Mouse (Mus musculus): ENCODE results near the gene Yrdc. TPM values are rescaled to one million over a fixed set of nuclear protein-coding genes. Genes with fewer than 3 reads are reported as not detected.

Yrdc gene
- polyA plus RNA-seq, 1 experiment from 2014 or later, result 27.3 TPM

DNA sequence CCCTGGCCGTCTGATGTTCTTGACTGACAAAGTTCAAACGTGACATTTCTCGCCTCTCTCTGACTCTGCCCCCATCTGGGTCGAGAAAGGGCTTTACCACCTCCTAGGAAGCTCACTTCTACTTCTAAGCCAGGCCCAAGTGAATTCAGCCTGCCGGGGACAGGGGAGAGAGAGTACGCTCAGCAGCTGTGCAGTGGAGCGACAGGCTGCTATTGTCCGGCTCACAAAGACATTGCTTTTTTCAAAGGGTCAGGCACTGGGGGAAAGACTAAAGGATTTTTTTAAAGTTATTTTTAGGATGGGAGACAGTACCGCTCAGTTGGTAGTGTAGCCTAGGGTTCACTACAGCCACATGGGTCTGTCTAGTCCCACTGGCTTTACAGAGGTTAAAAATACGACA lies 47.9 kb downstream of the Yrdc start:
- no peak for ATAC-seq
- H3K27ac ChIP-seq (ENCODE audit: low read length), result no peak overlapping the region

DNA sequence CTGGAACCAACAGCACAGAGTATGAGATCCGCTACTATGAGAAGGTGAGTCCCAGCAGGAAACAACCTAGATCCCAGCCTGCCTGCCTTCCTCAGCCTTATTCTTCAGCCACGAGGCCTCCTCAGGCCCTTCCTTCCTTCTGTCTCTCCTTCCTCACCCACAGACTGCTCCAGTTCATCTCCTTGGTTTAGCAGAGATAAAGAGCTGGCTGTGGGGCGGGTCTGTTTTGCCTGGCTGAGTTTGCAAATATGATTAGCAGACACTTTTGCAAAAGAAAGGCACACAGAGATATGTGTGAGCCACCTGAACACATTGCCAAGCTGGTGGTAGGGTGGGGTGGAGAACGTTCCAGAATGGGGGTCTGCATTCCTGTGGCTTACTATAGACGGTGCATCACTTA lies 49.4 kb downstream of the Yrdc start:
- H3K9ac ChIP-seq (ENCODE audit: low read depth, low read length), result no peak overlapping the region
- H3K36me3 ChIP-seq (ENCODE audit: control insufficient read depth, insufficient read depth, low read length), result no peaks in the 10 kb centered on the region
- 48% methylated on average over 5 of the region's 5 CpGs for WGBS
- H3K27me3 ChIP-seq (replicated peaks; ENCODE audit: control insufficient read depth, insufficient read depth, low read length), result peaks cover 15% of the 10 kb centered on the region
- 0 out of 2 replicates have a peak, but pooled peaks cover under 1% of the 10 kb centered on the region for H3K4me1 ChIP-seq (ENCODE audit: control insufficient read depth, insufficient read depth, low read length)
- H3K4me3 ChIP-seq (ENCODE audit: low read length), result no peak overlapping the region
- no peak overlapping the region for H3K27ac ChIP-seq (ENCODE audit: low read length)
- H3K4me2 ChIP-seq (ENCODE audit: low read depth, low read length), result no peak overlapping the region
- H3K9me3 ChIP-seq (ENCODE audit: control insufficient read depth, low read length), result no peaks in the 10 kb centered on the region
- no peak for ATAC-seq

More for the DNA sequence above, 47.9 kb downstream of the Yrdc start:
- Histone ChIP-seq H3K9ac (ENCODE audit: low read depth, low read length) (no peak overlapping the region), H3K27me3 (replicated peaks; ENCODE audit: control insufficient read depth, insufficient read depth, low read length) (peaks cover 27% of the 10 kb centered on the region), H3K4me1 (ENCODE audit: control insufficient read depth, insufficient read depth, low read length) (peaks cover 6% of the 10 kb centered on the region), H3K4me2 (ENCODE audit: low read depth, low read length) (no peak overlapping the region), H3K36me3 (ENCODE audit: control insufficient read depth, insufficient read depth, low read length) (no peaks in the 10 kb centered on the region), H3K4me3 (ENCODE audit: low read length) (no peak overlapping the region), H3K9me3 (ENCODE audit: control insufficient read depth, low read length) (no peaks in the 10 kb centered on the region)
- WGBS, result 65% methylated on average over 10 of the region's 10 CpGs

Other genes with a start within 250 kb of the Yrdc start
- not detected in 2 replicates for gene 3100002H09Rik, start 239.9 kb upstream of the Yrdc start, polyA plus RNA-seq (2015; fragmentation: Nextera tagmentation; extraction: Ambion mirVana)
- gene Pou3f1, start 193.9 kb upstream of the Yrdc start, polyA plus RNA-seq (2015; fragmentation: Nextera tagmentation; extraction: Ambion mirVana), result 0.04 TPM in 1 of 2 replicates, not detected in the other
- gene Utp11, start 157.1 kb upstream of the Yrdc start, polyA plus RNA-seq (2015; fragmentation: Nextera tagmentation; extraction: Ambion mirVana), result 51.8 and 58.6 TPM in 2 replicates
- 5.1 and 5.2 TPM in 2 replicates for gene Fhl3, start 150.0 kb upstream of the Yrdc start, polyA plus RNA-seq (2015; fragmentation: Nextera tagmentation; extraction: Ambion mirVana)
- 105 and 125 TPM in 2 replicates for gene Sf3a3, start 135.9 kb upstream of the Yrdc start, polyA plus RNA-seq (2015; fragmentation: Nextera tagmentation; extraction: Ambion mirVana)
- 27.0 and 27.5 TPM in 2 replicates for gene Inpp5b, start 108.8 kb upstream of the Yrdc start, polyA plus RNA-seq (2015; fragmentation: Nextera tagmentation; extraction: Ambion mirVana)
- 8.5 and 11.1 TPM in 2 replicates for gene Mtf1, start 48.6 kb upstream of the Yrdc start, polyA plus RNA-seq (2015; fragmentation: Nextera tagmentation; extraction: Ambion mirVana)
- 35.3 and 35.8 TPM in 2 replicates for gene 1110065P20Rik, start 517 bp downstream of the Yrdc start, polyA plus RNA-seq (2015; fragmentation: Nextera tagmentation; extraction: Ambion mirVana)
- 0.36 and 0.44 TPM in 2 replicates for gene Maneal, start 11.5 kb downstream of the Yrdc start, polyA plus RNA-seq (2015; fragmentation: Nextera tagmentation; extraction: Ambion mirVana)
- gene Epha10, start 30.2 kb downstream of the Yrdc start, polyA plus RNA-seq (2015; fragmentation: Nextera tagmentation; extraction: Ambion mirVana), result 0.07 and 0.15 TPM in 2 replicates
- gene 9930104L06Rik, start 86.4 kb downstream of the Yrdc start, polyA plus RNA-seq (2015; fragmentation: Nextera tagmentation; extraction: Ambion mirVana), result 9.1 and 9.3 TPM in 2 replicates
- 105 and 126 TPM in 2 replicates for gene Cdca8, start 88.6 kb downstream of the Yrdc start, polyA plus RNA-seq (2015; fragmentation: Nextera tagmentation; extraction: Ambion mirVana)
- 6.0 and 8.0 TPM in 2 replicates for gene Rspo1, start 135.8 kb downstream of the Yrdc start, polyA plus RNA-seq (2015; fragmentation: Nextera tagmentation; extraction: Ambion mirVana)
- gene Gnl2, start 165.9 kb downstream of the Yrdc start, polyA plus RNA-seq (2015; fragmentation: Nextera tagmentation; extraction: Ambion mirVana), result 61.8 and 64.6 TPM in 2 replicates
- gene Dnali1, start 215.0 kb downstream of the Yrdc start, polyA plus RNA-seq (2015; fragmentation: Nextera tagmentation; extraction: Ambion mirVana), result not detected in 2 replicates
- gene Snip1, start 216.0 kb downstream of the Yrdc start, polyA plus RNA-seq (2015; fragmentation: Nextera tagmentation; extraction: Ambion mirVana), result 21.3 and 22.7 TPM in 2 replicates
- gene Meaf6, start 234.5 kb downstream of the Yrdc start, polyA plus RNA-seq (2015; fragmentation: Nextera tagmentation; extraction: Ambion mirVana), result 39.3 and 40.3 TPM in 2 replicates